ENCODE assay signal across 13 mouse cellular contexts in the genomic region with DNA sequence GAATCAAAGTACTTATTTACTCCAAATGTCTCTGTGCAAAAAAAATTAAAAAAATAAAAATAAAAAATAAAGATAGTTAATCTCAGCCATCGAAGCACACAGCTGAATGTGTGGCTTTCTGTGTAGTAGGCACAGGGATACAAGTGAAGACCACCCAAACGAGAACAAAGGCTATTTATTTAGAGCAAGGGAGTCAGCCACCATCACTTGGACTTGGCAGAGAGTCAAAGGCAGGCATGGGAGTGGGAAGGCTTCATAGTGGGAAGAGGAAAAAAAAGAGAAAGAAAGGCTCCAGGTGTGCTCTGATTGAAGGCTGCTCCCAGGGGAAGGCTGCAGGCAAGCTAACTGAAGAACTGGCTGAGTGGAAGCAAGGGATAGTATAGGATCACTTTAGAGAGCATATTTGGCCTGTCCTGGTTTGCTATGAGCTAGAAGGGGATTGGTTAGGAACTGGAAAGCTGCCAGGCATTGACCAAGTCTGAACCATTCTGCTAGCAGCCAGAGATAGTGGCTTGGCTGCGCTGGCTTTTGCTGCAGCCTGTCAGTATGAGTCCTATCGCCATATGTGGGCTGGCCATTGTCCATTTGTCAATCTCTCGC. TPM values are rescaled to one million over a fixed set of nuclear protein-coding genes. Genes with fewer than 3 reads are reported as not detected.
A peak's percentile ranks its signal among the peaks of the same experiment; 100 is the strongest.
DNase-seq lines count a peak whose midpoint lies in the region; ATAC-seq and TF ChIP-seq lines count a peak whose summit lies in the region.
"Had no signal": no experiment of that assay in that cellular context is flagged by ENCODE, and none has a peak within 500 bp of the region (broad histone marks: within the 10 kb centered on the region; RNA-seq: fewer than 3 reads in every experiment).

No protein-coding gene starts in this region.

- ATAC-seq in heart, embryonic 16.5 days (replicated peaks; ENCODE audit: extremely low read depth, insufficient read depth, low FRiP score), result no peak
- no peak for ATAC-seq in heart, embryonic 12.5 days (ENCODE audit: insufficient number of reproducible peaks, low FRiP score)
- no peak for ATAC-seq in midbrain, postnatal 0 days (ENCODE audit: low FRiP score)

- TF ChIP-seq CTCF in midbrain, postnatal 0 days (IDR thresholded peaks at IDR 0.05), result no peak

- no peak overlapping the region for H3K4me3 ChIP-seq in heart, embryonic 16.5 days (ENCODE audit: low read length)
- H3K4me3 ChIP-seq in heart, embryonic 12.5 days, result no peak overlapping the region
- no peak overlapping the region for H3K4me3 ChIP-seq in hindbrain, embryonic 10.5 days
- no peak overlapping the region for H3K4me3 ChIP-seq in midbrain, postnatal 0 days (ENCODE audit: low read depth, low read length)
- H3K4me3 ChIP-seq: gastrocnemius, adult 2 months; myocyte had no signal

- H3K36me3 ChIP-seq in heart, embryonic 16.5 days (ENCODE audit: control insufficient read depth, insufficient read depth), result no peaks in the 10 kb centered on the region
- H3K36me3 ChIP-seq in heart, embryonic 12.5 days, result no peaks in the 10 kb centered on the region
- no peaks in the 10 kb centered on the region for H3K36me3 ChIP-seq in hindbrain, embryonic 10.5 days
- H3K36me3 ChIP-seq in midbrain, postnatal 0 days (ENCODE audit: insufficient read depth, low read length), result no peaks in the 10 kb centered on the region

- H3K9ac ChIP-seq in heart, embryonic 16.5 days (ENCODE audit: low read length), result no peak overlapping the region
- H3K9ac ChIP-seq in heart, embryonic 12.5 days, result no peak overlapping the region
- no peak overlapping the region for H3K9ac ChIP-seq in midbrain, postnatal 0 days (replicated peaks; ENCODE audit: low read length, poor library complexity, severe bottlenecking)

- peaks cover 8% of the 10 kb centered on the region; the same call in 1 of the 2 replicates for H3K4me1 ChIP-seq in heart, embryonic 16.5 days (ENCODE audit: control insufficient read depth, insufficient read depth, low read length)
- H3K4me1 ChIP-seq in heart, embryonic 12.5 days (replicated peaks), result peaks cover 7% of the 10 kb centered on the region
- H3K4me1 ChIP-seq in hindbrain, embryonic 10.5 days (replicated peaks), result peaks cover 14% of the 10 kb centered on the region
- H3K4me1 ChIP-seq in midbrain, postnatal 0 days (ENCODE audit: insufficient read depth, low read length), result no peaks in the 10 kb centered on the region

- H3K9me3 ChIP-seq in heart, embryonic 16.5 days (replicated peaks; ENCODE audit: control insufficient read depth, low read length), result no peaks in the 10 kb centered on the region
- peaks cover 7% of the 10 kb centered on the region; the same call in 1 of the 2 replicates for H3K9me3 ChIP-seq in heart, embryonic 12.5 days (replicated peaks)
- 0 out of 2 replicates have a peak, but pooled peaks cover 3% of the 10 kb centered on the region for H3K9me3 ChIP-seq in hindbrain, embryonic 10.5 days
- H3K9me3 ChIP-seq in midbrain, postnatal 0 days (ENCODE audit: low read length), result no peaks in the 10 kb centered on the region

- DNase-seq in adrenal gland, adult 2 months, result peak; percentile 23
- no peak for DNase-seq in adrenal gland, postnatal 4 days (ENCODE audit: low spot score in 2 of 2)
- DNase-seq in hindbrain, embryonic 10.5 days (ENCODE audit: low spot score), result no peak
- DNase-seq in midbrain, postnatal 0 days (ENCODE audit: low spot score), result peak; percentile 83
- no peak for DNase-seq in thymus, postnatal 36 days
- DNase-seq in layer of hippocampus, adult 9-11 months, result no peak
- DNase-seq: gastrocnemius, adult 2 months; kidney, postnatal 36 days; liver; lung, postnatal 14 days had no signal

- WGBS in heart, embryonic 16.5 days, result 34% methylated on average over 5 of the region's 5 CpGs
- WGBS in heart, embryonic 12.5 days, result 37% methylated on average over 5 of the region's 5 CpGs
- WGBS in hindbrain, embryonic 10.5 days, result 59% methylated on average over 5 of the region's 5 CpGs
- WGBS in midbrain, postnatal 0 days, result 31% methylated on average over 5 of the region's 5 CpGs

- no peak overlapping the region; the same call in 1 of the 2 replicates for H3K27ac ChIP-seq in heart, embryonic 16.5 days (ENCODE audit: low read length)
- H3K27ac ChIP-seq in heart, embryonic 12.5 days (ENCODE audit: poor library complexity, severe bottlenecking), result no peak overlapping the region
- peak overlapping the region; percentile 40; the same call in 1 of the 2 replicates for H3K27ac ChIP-seq in hindbrain, embryonic 10.5 days
- no peak overlapping the region for H3K27ac ChIP-seq in midbrain, postnatal 0 days (ENCODE audit: low read depth, low read length)
- H3K27ac ChIP-seq: gastrocnemius, adult 2 months had no signal

- peak overlapping the region; percentile 20 for H3K4me2 ChIP-seq in heart, embryonic 16.5 days (ENCODE audit: low read depth, low read length)
- no peak overlapping the region for H3K4me2 ChIP-seq in heart, embryonic 12.5 days
- H3K4me2 ChIP-seq in midbrain, postnatal 0 days (ENCODE audit: low read depth, low read length, poor library complexity, severe bottlenecking), result no peak overlapping the region

- peaks cover 5% of the 10 kb centered on the region for H3K27me3 ChIP-seq in heart, embryonic 16.5 days (ENCODE audit: control insufficient read depth, insufficient read depth, low read length)
- peaks cover 6% of the 10 kb centered on the region for H3K27me3 ChIP-seq in heart, embryonic 12.5 days (replicated peaks)
- peaks cover 40% of the 10 kb centered on the region for H3K27me3 ChIP-seq in hindbrain, embryonic 10.5 days (ENCODE audit: insufficient read depth, poor library complexity, severe bottlenecking)
- H3K27me3 ChIP-seq in midbrain, postnatal 0 days (ENCODE audit: insufficient read depth, low read length), result no peaks in the 10 kb centered on the region

RNA-seq across cellular contexts. Expression of a gene that starts 5.9 kb away (rescaled TPM):
- total RNA-seq in adrenal gland, adult 2 months (2021), result under 1 TPM; 0.26 to 0.35 TPM
- polyA plus RNA-seq in adrenal gland, adult 2 months (2012; rRNA removed), result 0.51 and 0.73 TPM in 2 replicates
- under 1 TPM; 0.67 to 0.85 TPM for total RNA-seq in adrenal gland, postnatal 4 days (2021)
- 0.69 and 0.92 TPM in 2 replicates for polyA plus RNA-seq in heart, embryonic 16.5 days (2015; fragmentation: Nextera tagmentation; extraction: Ambion mirVana)
- 0.23 and 0.45 TPM in 2 replicates for polyA plus RNA-seq in heart, embryonic 12.5 days (2016; fragmentation: Nextera tagmentation; extraction: Ambion mirVana)
- polyA plus RNA-seq in hindbrain, embryonic 10.5 days (2016; fragmentation: Nextera tagmentation; extraction: Ambion mirVana), result 1.7 and 1.8 TPM in 2 replicates
- 0.93 and 2.5 TPM in 2 replicates for total RNA-seq in midbrain, postnatal 0 days (2014; rRNA removed)
- 1.5 and 1.6 TPM in 2 replicates for polyA plus RNA-seq in midbrain, postnatal 0 days (2015; fragmentation: Nextera tagmentation; extraction: Ambion mirVana)

RNA-seq across cellular contexts. Expression of a gene that starts 6.1 kb away (rescaled TPM):
- 1 to 10 TPM; 4.9 to 5.1 TPM for total RNA-seq in adrenal gland, adult 2 months (2021)
- polyA plus RNA-seq in adrenal gland, adult 2 months (2012; rRNA removed), result 5.1 and 5.4 TPM in 2 replicates
- 1 to 10 TPM; 6.5 TPM for total RNA-seq in adrenal gland, postnatal 4 days (2021)
- 1.9 and 2.0 TPM in 2 replicates for polyA plus RNA-seq in heart, embryonic 16.5 days (2015; fragmentation: Nextera tagmentation; extraction: Ambion mirVana)
- 2.8 and 3.1 TPM in 2 replicates for polyA plus RNA-seq in heart, embryonic 12.5 days (2016; fragmentation: Nextera tagmentation; extraction: Ambion mirVana)
- 2.9 and 4.5 TPM in 2 replicates for polyA plus RNA-seq in hindbrain, embryonic 10.5 days (2016; fragmentation: Nextera tagmentation; extraction: Ambion mirVana)
- total RNA-seq in midbrain, postnatal 0 days (2014; rRNA removed), result 30.5 and 34.2 TPM in 2 replicates
- 14.0 and 17.0 TPM in 2 replicates for polyA plus RNA-seq in midbrain, postnatal 0 days (2015; fragmentation: Nextera tagmentation; extraction: Ambion mirVana)

RNA-seq across cellular contexts. Expression of a gene that starts 40.9 kb away (rescaled TPM):
- 10 to 100 TPM; 18.9 to 19.9 TPM for total RNA-seq in adrenal gland, adult 2 months (2021)
- polyA plus RNA-seq in adrenal gland, adult 2 months (2012; rRNA removed), result 25.8 and 26.7 TPM in 2 replicates
- total RNA-seq in adrenal gland, postnatal 4 days (2021), result 10 to 100 TPM; 16.9 to 17.0 TPM
- polyA plus RNA-seq in heart, embryonic 16.5 days (2015; fragmentation: Nextera tagmentation; extraction: Ambion mirVana), result 13.9 and 14.6 TPM in 2 replicates
- polyA plus RNA-seq in heart, embryonic 12.5 days (2016; fragmentation: Nextera tagmentation; extraction: Ambion mirVana), result 12.2 and 12.3 TPM in 2 replicates
- polyA plus RNA-seq in hindbrain, embryonic 10.5 days (2016; fragmentation: Nextera tagmentation; extraction: Ambion mirVana), result 13.4 and 15.5 TPM in 2 replicates
- 17.6 and 19.7 TPM in 2 replicates for total RNA-seq in midbrain, postnatal 0 days (2014; rRNA removed)
- polyA plus RNA-seq in midbrain, postnatal 0 days (2015; fragmentation: Nextera tagmentation; extraction: Ambion mirVana), result 16.6 and 17.6 TPM in 2 replicates

Comparison
In these comparisons a context has a peak if more than half of its experiments do, and no peak if none do; other contexts are left out.
1. DNase-seq: peak in adrenal gland, adult 2 months (single experiment) and midbrain, postnatal 0 days (single experiment); none in adrenal gland, postnatal 4 days (0 of 2), hindbrain, embryonic 10.5 days (single experiment), thymus, postnatal 36 days (0 of 2) and layer of hippocampus, adult 9-11 months (single experiment).